Mouse (Mus musculus) lung, adult 2 months (tissue): ENCODE measurements at regions not wholly inside any gene's neighbourhood (a gene's known extent, or its start where the extent isn't known, plus 50 kb on each side); places are given as distances from the start of the nearest gene placed in this dataset.
A peak's percentile ranks its signal among the peaks of the same experiment; 100 is the strongest.

Source experiments
- DNase-seq: peaks from one replicate; pipeline ENCODE4 v3.0.0; 2022
- H3K4me1 ChIP-seq: fragments of 200-500 bp; 2 replicates; pipeline ENCODE4 v1.6.1; 2011; ENCODE audit warnings: low read length; ENCODE audit not compliant: control insufficient read depth, insufficient read depth
- H3K4me3 ChIP-seq: fragments of 200-500 bp; replicated peaks from 2 replicates; pipeline ENCODE3; 2011; ENCODE audit warnings: low read depth, mild to moderate bottlenecking, control low read depth, low read length; ENCODE audit errors: extremely low read depth
- CTCF ChIP-seq: fragments of 200-500 bp; IDR thresholded peaks from 2 replicates; pipeline ENCODE4 v1.5.1; 2011; ENCODE audit warnings: mild to moderate bottlenecking, low read length, control low read depth; ENCODE audit not compliant: insufficient read depth
- POLR2A ChIP-seq: fragments of 200-500 bp; IDR thresholded peaks from 2 replicates; pipeline ENCODE4 v1.6.1; 2011; ENCODE audit warnings: low read depth, mild to moderate bottlenecking, control low read depth, low read length, borderline replicate concordance; ENCODE audit errors: extremely low read depth
- WGBS: fragments of 180-500 bp; shearing (Covaris S2); methylation state at CpG from one replicate; pipeline ENCODE4 v1.1.7; 2018; 5-methylcytosine and 5-hydroxymethylcytosine counted together

DNA sequence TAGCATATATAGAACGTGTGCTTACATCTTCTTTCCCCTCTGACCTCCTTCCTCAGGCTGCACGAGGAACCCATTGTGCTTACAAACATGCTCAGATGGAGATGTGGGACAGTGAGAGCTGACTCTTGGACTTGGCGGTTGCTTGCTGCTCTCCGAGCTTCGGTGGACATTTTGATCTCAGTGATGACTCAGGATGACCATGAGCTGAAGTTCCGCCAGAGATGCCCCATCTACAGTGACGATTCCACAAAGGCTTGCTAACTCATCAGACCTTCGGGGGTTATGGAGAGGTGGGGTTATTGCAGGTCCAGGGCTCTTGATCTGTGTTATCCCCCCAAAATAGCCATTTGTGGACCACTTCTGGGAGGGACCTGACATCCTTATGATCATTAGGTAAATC lies 111.8 kb upstream of the Kazn start:
- H3K4me1 ChIP-seq, result no peaks in the 10 kb centered on the region
- WGBS, result 84% methylated on average over 8 of the region's 8 CpGs
- no peak for TF ChIP-seq POLR2A
- TF ChIP-seq CTCF, result no peak
- no peak overlapping the region for H3K4me3 ChIP-seq
- DNase-seq, result no peak

DNA sequence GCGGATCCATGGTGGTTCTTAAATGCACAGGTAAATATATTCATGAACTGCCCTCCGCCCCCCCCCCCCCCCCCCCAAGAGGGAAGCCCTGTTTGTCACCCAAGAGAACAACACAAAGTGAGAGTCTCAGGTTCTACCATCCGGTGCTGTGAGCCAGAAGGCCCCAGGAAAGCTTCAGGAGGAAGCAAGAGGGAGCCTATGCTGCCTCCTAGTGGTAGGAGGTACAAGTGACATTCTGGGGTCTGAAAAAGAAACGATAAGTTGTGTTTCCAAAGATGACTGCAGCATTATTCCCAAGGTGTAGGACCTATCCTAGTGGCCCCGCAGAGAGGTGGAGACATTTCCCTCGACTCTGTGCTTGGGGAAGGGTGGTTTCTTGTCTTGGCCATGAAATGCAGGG lies 109.7 kb upstream of the Kazn start:
- Histone ChIP-seq H3K4me1 (no peaks in the 10 kb centered on the region), H3K4me3 (no peak overlapping the region)
- WGBS, result 41% methylated on average over 6 of the region's 6 CpGs
- TF ChIP-seq POLR2A (no peak), CTCF (peak; percentile 72)
- DNase-seq, result peak; percentile 23

DNA sequence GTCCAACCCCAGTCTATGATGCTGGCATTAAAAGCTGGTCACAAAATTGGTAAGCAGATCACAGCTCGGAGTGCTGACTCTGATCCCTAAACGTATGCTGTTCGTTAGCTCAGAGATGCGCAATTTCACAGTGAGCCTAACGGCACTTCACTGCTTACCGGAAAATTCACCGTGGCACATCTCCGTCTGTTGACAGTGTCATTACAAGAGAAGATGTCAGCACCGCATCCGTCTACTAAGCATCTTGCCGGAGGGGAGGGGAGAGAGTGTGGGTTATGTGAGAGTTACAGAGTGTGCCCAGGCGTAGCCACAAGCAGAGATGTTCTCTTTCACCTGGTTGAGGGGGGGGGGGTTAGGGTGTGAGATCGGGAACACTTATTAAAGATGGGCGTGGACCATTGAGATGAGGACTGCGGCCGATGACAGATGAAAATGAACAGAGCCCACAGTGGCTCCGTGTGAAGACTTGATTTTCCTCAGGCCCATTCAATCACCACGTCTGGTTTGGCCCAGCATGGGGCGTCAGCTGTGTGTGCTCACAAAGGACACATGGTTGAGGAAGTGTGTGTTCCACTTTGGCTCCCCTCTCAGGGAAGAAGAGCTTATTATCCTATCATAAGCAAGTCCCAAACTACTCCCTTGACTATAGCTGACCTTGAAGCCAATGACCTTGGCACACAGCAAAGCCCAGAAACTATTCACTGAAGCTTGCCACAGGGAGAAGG lies 103.4 kb upstream of the Kazn start:
- no peak for DNase-seq
- Histone ChIP-seq H3K4me3 (no peak overlapping the region), H3K4me1 (no peaks in the 10 kb centered on the region)
- WGBS, result 84% methylated on average over 19 of the region's 19 CpGs
- TF ChIP-seq CTCF (no peak), POLR2A (no peak)

DNA sequence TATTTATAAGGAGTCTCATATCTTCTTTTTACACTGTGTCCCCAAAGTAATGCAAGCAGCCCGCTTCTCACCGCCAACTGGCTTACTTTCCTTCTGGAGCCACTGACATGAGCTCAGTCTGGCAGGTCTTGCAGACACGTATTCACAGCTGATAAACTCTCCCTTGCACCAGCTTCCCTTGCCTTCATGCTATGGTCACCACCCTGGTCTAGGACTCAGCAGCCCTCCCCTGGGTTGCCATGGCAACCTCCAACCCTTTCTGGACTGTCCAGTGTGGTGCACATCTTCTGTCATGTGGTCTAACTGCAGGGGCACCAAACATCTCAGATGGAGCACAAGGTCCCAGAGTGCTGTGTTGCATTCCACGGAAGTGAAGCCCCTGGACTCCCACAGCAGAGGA lies 102.1 kb upstream of the Kazn start:
- no peaks in the 10 kb centered on the region for H3K4me1 ChIP-seq
- no peak overlapping the region for H3K4me3 ChIP-seq
- no peak for DNase-seq
- TF ChIP-seq CTCF (no peak), POLR2A (no peak)
- 55% methylated on average over 4 of the region's 4 CpGs for WGBS

DNA sequence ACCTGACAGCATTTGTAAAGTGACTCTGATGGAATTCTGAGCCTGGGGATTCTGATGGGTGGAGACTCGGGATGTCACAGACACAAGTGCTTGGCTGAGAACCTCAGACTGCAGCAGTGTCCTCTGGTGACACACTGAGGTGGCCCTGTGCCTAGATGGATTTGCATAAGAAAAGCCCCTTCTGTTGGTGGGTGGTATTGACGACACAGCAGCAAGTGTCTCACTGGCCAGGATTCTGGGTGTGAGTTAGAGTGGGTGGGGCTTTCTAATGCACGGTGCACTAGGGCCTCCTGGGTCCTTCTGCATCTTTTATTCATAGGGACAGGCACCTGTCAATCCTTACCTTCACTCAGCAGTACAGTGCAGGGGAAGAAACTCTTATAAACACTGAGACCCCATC lies 100.9 kb upstream of the Kazn start:
- 20% methylated on average over 3 of the region's 3 CpGs for WGBS
- no peak for DNase-seq
- TF ChIP-seq CTCF, result no peak
- no peak for TF ChIP-seq POLR2A
- Histone ChIP-seq H3K4me1 (no peaks in the 10 kb centered on the region), H3K4me3 (no peak overlapping the region)

DNA sequence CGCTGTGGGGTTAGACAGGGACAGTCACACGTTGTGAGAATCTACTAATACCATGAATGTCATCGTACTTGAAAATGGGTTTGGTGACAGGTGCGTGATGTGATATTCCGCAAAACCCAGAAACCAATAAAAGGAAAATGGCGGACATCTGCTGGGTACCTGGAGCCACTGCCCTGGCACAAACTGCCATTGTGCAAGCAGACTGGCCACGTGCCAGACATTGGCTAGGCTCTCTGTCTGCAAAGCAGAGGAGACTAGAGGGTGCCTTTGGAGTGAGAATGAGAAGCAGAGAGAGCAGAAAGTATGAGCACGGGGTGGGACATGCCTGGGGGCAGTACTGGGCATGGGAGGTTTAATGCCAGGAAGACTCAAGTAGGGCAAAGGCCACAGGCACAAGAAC lies 98.5 kb upstream of the Kazn start:
- 87% methylated on average over 8 of the region's 8 CpGs for WGBS
- Histone ChIP-seq H3K4me1 (no peaks in the 10 kb centered on the region), H3K4me3 (no peak overlapping the region)
- peak; percentile 4 for DNase-seq
- no peak for TF ChIP-seq CTCF
- no peak for TF ChIP-seq POLR2A

DNA sequence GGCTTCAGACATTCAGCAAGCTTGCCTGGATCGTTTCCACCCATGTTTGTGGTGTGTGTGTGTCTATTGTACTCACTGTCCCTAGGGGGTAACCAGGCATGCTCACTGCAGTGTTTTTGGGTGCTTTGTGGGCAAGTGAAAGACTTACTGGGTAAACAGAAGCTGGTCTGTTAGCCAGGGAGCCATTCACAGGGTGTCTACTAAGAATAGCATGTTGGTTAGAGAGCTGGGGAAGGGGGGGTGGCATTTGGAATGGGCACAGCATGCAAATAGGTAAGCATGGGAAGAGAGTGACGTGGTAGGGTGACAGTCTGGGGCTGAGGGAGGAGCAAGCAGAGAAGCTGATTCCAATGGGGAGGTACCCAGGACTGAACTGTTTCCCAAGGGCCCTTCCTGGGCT lies 97.7 kb upstream of the Kazn start:
- Histone ChIP-seq H3K4me3 (no peak overlapping the region), H3K4me1 (no peaks in the 10 kb centered on the region)
- TF ChIP-seq CTCF (no peak), POLR2A (no peak)
- WGBS, result 49% methylated on average over 2 of the region's 2 CpGs
- no peak for DNase-seq

DNA sequence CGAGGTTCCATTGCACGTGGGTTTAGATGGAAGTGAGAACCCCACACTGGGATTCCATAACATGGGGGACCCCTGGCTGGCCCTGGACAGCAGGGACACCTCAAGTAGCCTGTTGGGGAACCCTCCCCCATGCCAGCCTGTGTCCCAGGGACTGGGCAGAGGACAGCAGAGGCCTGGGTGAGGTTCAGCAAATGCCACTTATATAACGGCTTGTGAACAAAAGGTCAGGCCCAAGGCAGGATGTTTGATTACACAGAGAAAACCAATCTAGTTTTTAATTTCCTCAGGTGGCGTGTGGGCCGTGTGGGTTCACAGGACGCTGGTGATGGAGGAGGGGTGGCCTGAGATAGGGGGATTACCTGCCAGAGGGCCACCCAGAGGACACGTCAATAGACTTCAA lies 94.9 kb upstream of the Kazn start:
- 68% methylated on average over 7 of the region's 7 CpGs for WGBS
- TF ChIP-seq POLR2A (no peak), CTCF (no peak)
- no peak overlapping the region for H3K4me3 ChIP-seq
- no peaks in the 10 kb centered on the region for H3K4me1 ChIP-seq
- DNase-seq, result no peak

DNA sequence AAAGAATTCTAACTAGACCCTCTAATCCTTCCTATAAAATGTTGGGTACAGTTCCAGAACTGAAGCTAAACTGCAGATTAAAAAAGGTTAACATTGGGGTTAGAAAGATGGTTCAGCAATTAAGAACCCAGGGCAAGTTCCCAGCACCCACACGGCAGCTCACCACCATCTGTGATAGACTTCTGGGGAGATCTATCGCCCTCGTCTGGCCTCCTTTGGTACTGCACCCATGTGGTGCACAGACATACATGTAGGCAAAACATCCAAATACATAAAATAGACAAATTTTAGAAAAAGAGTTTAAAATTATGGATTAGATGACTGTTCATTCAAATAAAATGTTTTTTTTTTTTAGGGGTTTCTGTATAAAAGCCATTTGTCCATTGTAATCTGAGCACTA lies 91.4 kb upstream of the Kazn start:
- Histone ChIP-seq H3K4me3 (no peak overlapping the region), H3K4me1 (no peaks in the 10 kb centered on the region)
- no peak for DNase-seq
- WGBS, result 88% methylated on average over 3 of the region's 3 CpGs
- TF ChIP-seq CTCF (0 out of 2 replicates have a peak, but pooled peaks have one; percentile 6), POLR2A (no peak)

DNA sequence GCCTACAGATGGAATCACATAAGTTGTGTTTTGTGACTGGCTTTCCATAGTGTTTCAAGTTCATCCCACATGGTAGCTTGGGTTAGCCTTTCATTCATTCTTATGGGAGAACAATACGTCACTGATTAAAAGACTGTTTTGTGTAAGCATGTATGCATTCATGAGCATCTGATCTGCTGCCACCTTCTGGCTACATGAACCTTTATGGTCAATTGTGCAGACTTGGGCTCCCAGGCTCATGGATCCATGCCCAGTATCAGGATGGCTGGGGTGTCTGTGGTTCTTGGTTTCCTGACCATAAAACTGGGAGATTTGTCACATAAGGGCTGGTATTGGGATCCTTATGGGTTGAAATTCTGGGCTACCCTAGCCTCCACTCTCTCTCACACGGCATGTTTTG lies 90.4 kb upstream of the Kazn start:
- no peak for TF ChIP-seq POLR2A
- no peak for TF ChIP-seq CTCF
- Histone ChIP-seq H3K4me1 (no peaks in the 10 kb centered on the region), H3K4me3 (no peak overlapping the region)
- 79% methylated on average over 2 of the region's 2 CpGs for WGBS
- no peak for DNase-seq
